Mouse (Mus musculus): ENCODE results near the gene Luc7l2. TPM values are rescaled to one million over a fixed set of nuclear protein-coding genes. Genes with fewer than 3 reads are reported as not detected.
A peak's percentile ranks its signal among the peaks of the same experiment; 100 is the strongest.

Gene Luc7l2
- polyA plus RNA-seq, 1 experiment from 2014 or later, result 38.3 TPM

DNA sequence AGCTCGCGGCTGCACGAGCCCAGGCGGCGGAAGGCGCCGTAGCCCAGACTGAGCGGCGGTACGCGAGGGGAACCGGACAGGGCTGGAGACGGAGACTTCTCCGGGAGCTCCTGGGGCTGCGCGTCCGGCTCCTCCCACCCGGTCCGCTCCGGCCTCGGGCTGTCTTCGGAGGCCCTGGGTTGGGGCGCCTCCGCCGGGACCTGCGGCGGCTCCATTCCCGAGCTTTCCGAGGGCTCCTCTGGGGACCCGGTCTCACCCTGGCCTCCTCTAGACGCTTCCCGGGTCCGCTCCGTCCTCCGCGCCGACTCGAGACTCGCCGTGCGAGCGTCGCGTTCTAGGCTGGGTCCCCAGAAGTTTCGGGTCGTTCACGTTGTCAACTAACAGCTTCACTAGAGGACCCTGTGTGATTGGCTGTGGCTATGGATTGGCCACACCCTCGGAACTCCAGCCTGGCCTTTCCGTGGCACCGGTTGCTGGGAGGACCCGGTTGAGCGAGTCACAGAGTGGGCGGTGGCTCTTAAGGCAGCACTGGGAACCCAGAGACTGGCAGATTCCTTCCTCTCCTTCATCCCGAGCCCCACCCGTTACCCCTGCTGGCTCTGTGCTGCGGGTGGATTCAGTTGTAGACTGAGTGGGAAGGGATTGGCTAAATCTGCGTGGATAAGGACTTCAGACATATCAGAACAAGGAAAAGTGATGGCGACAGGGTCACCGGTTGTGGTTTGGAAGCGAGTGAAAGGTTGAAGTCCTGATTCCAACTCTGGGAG, 85.9 kb downstream of the Luc7l2 start, which contains the start of gene Klrg2:
Gene Klrg2 (minus strand): TSS at position 391 of the 767 bp plus-strand sequence.
- Histone ChIP-seq H3K27ac (replicated peaks) (no peak within 1 kb of the TSS), H3K4me3 (peak within 1 kb of the TSS; percentile 54), H3K4me1 (replicated peaks) (peaks cover 29% of the 10 kb centered on the region), H3K9ac (peak within 1 kb of the TSS; percentile 64), H3K27me3 (peaks cover 84% of the 10 kb centered on the region), H3K9me3 (no peaks in the 10 kb centered on the region), H3K4me2 (peak within 1 kb of the TSS; percentile 99), H3K36me3 (no peaks in the 10 kb centered on the region)
- ATAC-seq (ENCODE audit: low read depth), result peak; percentile 80
- WGBS, result 2% methylated on average over 59 of the region's 60 CpGs

DNA sequence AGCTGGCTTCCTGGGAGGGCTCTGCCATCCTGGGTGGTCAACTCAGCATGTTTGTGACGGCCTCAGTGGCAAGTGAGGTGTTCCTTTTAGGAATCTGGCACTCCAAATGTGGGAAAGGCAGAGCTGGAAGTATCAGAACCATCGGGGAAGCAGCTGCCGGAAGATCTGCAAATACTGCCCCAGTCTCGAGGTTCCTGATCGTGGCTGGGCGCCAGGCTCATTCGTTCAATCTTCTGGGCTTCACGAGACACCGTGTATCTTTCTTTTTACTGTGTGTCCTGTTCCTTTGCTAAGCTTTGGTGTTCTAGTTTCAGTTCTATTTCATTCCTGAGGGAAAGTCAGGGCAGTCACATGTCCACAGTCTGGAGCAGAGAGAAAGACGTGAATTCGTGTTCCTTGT, 89.3 kb downstream of the Luc7l2 start:
- Histone ChIP-seq H3K4me1 (replicated peaks) (peaks cover 33% of the 10 kb centered on the region), H3K27ac (replicated peaks) (no peak overlapping the region), H3K36me3 (no peaks in the 10 kb centered on the region), H3K4me3 (no peak overlapping the region), H3K9ac (no peak overlapping the region), H3K4me2 (no peak overlapping the region), H3K27me3 (peaks cover 58% of the 10 kb centered on the region), H3K9me3 (no peaks in the 10 kb centered on the region)
- ATAC-seq (ENCODE audit: low read depth), result no peak
- 81% methylated on average over 11 of the region's 11 CpGs for WGBS

GRCm38 (mm10) chr6:38641228-38641627, 90.1 kb downstream of the Luc7l2 start:
- Histone ChIP-seq H3K36me3 (no peaks in the 10 kb centered on the region), H3K27me3 (peaks cover 49% of the 10 kb centered on the region), H3K27ac (replicated peaks) (no peak overlapping the region), H3K9ac (no peak overlapping the region), H3K4me1 (replicated peaks) (peaks cover 25% of the 10 kb centered on the region), H3K9me3 (no peaks in the 10 kb centered on the region), H3K4me3 (no peak overlapping the region), H3K4me2 (no peak overlapping the region)
- ATAC-seq (ENCODE audit: low read depth), result no peak
- 75% methylated on average over 5 of the region's 5 CpGs for WGBS

DNA sequence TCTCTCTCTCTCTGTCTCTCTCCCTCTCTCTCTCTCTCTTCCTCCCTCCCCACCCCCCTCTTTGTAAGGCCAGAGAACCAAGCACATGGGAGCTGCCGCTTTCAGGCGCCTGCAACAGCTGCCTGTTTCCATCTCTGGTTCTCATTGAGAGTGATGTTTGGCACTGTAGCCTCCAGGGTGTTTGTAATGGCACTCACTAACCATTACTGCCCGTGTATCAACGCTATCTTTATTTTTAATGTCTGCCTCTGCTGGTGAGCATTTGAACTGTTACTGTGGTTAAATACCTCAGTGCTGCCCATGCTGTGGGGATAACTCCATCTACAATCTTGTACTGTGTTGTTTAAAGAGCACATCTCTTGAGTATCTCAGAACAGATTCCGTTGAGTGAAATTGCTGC, 90.5 kb downstream of the Luc7l2 start:
- no peak overlapping the region for H3K4me2 ChIP-seq
- no peak overlapping the region for H3K4me3 ChIP-seq
- no peak for ATAC-seq (ENCODE audit: low read depth)
- no peaks in the 10 kb centered on the region for H3K9me3 ChIP-seq
- peaks cover 21% of the 10 kb centered on the region for H3K4me1 ChIP-seq (replicated peaks)
- H3K27me3 ChIP-seq, result peaks cover 45% of the 10 kb centered on the region
- H3K9ac ChIP-seq, result no peak overlapping the region
- H3K36me3 ChIP-seq, result no peaks in the 10 kb centered on the region
- no peak overlapping the region for H3K27ac ChIP-seq (replicated peaks)
- 42% methylated on average over 5 of the region's 5 CpGs for WGBS

GRCm38 (mm10) chr6:38642593-38642992, 91.5 kb downstream of the Luc7l2 start:
- H3K9me3 ChIP-seq, result no peaks in the 10 kb centered on the region
- no peak overlapping the region for H3K9ac ChIP-seq
- no peak overlapping the region for H3K4me3 ChIP-seq
- no peak overlapping the region for H3K4me2 ChIP-seq
- no peak overlapping the region for H3K27ac ChIP-seq (replicated peaks)
- 73% methylated on average over 5 of the region's 5 CpGs for whole genome bisulfite sequencing
- peaks cover 11% of the 10 kb centered on the region for H3K4me1 ChIP-seq (replicated peaks)
- no peaks in the 10 kb centered on the region for H3K36me3 ChIP-seq
- peaks cover 36% of the 10 kb centered on the region for H3K27me3 ChIP-seq
- no peak for ATAC-seq (ENCODE audit: low read depth)

- ATAC-seq (ENCODE audit: low read depth), result no peak
- Histone ChIP-seq H3K9ac (no peak overlapping the region), H3K4me1 (replicated peaks) (peaks cover 11% of the 10 kb centered on the region), H3K27me3 (peaks cover 31% of the 10 kb centered on the region), H3K4me2 (no peak overlapping the region), H3K36me3 (no peaks in the 10 kb centered on the region), H3K27ac (replicated peaks) (no peak overlapping the region), H3K4me3 (no peak overlapping the region), H3K9me3 (no peaks in the 10 kb centered on the region)
- 81% methylated on average over 3 of the region's 3 CpGs for WGBS
These were observed 91.9 kb downstream of the Luc7l2 start for GRCm38 (mm10) chr6:38643039-38643438.

- no peaks in the 10 kb centered on the region for H3K9me3 ChIP-seq
- 66% methylated on average over 3 of the region's 3 CpGs for WGBS
- H3K4me2 ChIP-seq, result no peak overlapping the region
- H3K4me3 ChIP-seq, result no peak overlapping the region
- H3K27me3 ChIP-seq, result no peaks in the 10 kb centered on the region
- ATAC-seq (ENCODE audit: low read depth), result no peak
- no peak overlapping the region for H3K9ac ChIP-seq
- H3K27ac ChIP-seq (replicated peaks), result no peak overlapping the region
- no peaks in the 10 kb centered on the region for H3K36me3 ChIP-seq
- no peaks in the 10 kb centered on the region for H3K4me1 ChIP-seq (replicated peaks)
These were observed 98.4 kb downstream of the Luc7l2 start for GRCm38 (mm10) chr6:38649545-38649944.

GRCm38 (mm10) chr6:38650263-38650937, 99.3 kb downstream of the Luc7l2 start:
- no peak overlapping the region for H3K4me3 ChIP-seq
- 42% methylated on average over 14 of the region's 14 CpGs for WGBS
- H3K27ac ChIP-seq (replicated peaks), result no peak overlapping the region
- H3K9me3 ChIP-seq, result no peaks in the 10 kb centered on the region
- H3K27me3 ChIP-seq, result no peaks in the 10 kb centered on the region
- no peak for ATAC-seq (ENCODE audit: low read depth)
- H3K9ac ChIP-seq, result no peak overlapping the region
- no peak overlapping the region for H3K4me2 ChIP-seq
- no peaks in the 10 kb centered on the region for H3K4me1 ChIP-seq (replicated peaks)
- no peaks in the 10 kb centered on the region for H3K36me3 ChIP-seq

Small RNA genes within 50 kb of the gene (microRNA-seq; reads per million reads assigned to microRNA genes)
- gene Mir7670, result not detected

Other genes with a start within 250 kb of the Luc7l2 start
- 1.1 and 1.3 TPM in 2 replicates for gene Zc3hav1, start 196.7 kb upstream of the Luc7l2 start, polyA plus RNA-seq (2015; fragmentation: Nextera tagmentation; extraction: Ambion mirVana)
- gene Ttc26, start 169.9 kb upstream of the Luc7l2 start, polyA plus RNA-seq (2015; fragmentation: Nextera tagmentation; extraction: Ambion mirVana), result 6.4 and 7.2 TPM in 2 replicates
- 23.5 and 23.7 TPM in 2 replicates for gene Ubn2, start 117.4 kb upstream of the Luc7l2 start, polyA plus RNA-seq (2015; fragmentation: Nextera tagmentation; extraction: Ambion mirVana)
- gene Fmc1, start 17.8 kb upstream of the Luc7l2 start, polyA plus RNA-seq (2015; fragmentation: Nextera tagmentation; extraction: Ambion mirVana), result 165 and 187 TPM in 2 replicates
- gene Klrg2, start 85.9 kb downstream of the Luc7l2 start, polyA plus RNA-seq (2015; fragmentation: Nextera tagmentation; extraction: Ambion mirVana), result 0.08 and 0.24 TPM in 2 replicates
- 9.0 and 12.7 TPM in 2 replicates for gene Clec2l, start 111.7 kb downstream of the Luc7l2 start, polyA plus RNA-seq (2015; fragmentation: Nextera tagmentation; extraction: Ambion mirVana)